7 mouse cellular contexts compared by ENCODE assay signal in the genomic region with DNA sequence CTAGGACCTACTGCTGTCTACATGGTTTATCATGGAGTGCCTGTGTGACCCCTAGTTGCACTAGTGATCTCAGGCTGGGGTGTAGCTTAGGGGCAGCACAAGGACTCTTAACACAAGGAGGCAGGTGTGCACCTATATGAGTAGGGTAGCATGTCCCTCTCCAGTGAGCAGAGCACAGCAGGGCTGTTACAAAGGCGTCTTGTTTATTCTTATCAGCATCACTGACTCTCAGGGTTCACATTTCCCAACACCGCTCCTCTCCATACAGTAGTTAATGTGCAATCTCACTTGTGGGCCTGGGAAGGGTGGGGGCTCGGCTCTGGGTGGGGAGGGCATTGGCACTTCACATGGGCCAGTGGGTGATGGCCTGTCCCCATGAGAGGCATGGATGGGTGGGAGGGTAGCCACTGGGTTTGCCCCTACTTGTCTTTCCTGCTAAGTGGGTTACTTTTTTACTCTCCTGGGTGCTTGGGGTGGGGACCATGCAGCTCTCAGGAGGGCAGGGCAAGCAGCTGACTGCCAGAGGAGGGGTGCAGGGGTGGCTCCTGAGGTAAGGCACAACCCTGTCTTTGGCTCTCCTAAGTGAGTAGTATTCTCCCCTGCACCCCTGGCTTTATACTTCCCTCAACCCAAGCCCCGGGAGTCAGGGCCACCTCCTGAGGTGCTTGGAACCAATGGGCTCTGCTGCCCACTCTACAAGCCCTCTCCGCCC. TPM values are rescaled to one million over a fixed set of nuclear protein-coding genes. Genes with fewer than 3 reads are reported as not detected.
A peak's percentile ranks its signal among the peaks of the same experiment; 100 is the strongest.
DNase-seq lines count a peak whose midpoint lies in the region; ATAC-seq and TF ChIP-seq lines count a peak whose summit lies in the region.
"Not testable (repeated sequence)": the region's sequence is repeated elsewhere in the genome, so short reads cannot be mapped to it uniquely, and the experiment has no call there.

No protein-coding gene starts in this region.

- DNase-seq in hindbrain, embryonic 14.5 days (ENCODE audit: low spot score); kidney, postnatal 0 days (ENCODE audit: low spot score): not testable (repeated sequence)
- peak; percentile 56 for DNase-seq in kidney, adult 11 months

- peaks cover 57% of the 10 kb centered on the region for H3K36me3 ChIP-seq in hindbrain, embryonic 14.5 days (replicated peaks; ENCODE audit: control insufficient read depth, insufficient read depth)
- peaks cover 26% of the 10 kb centered on the region for H3K36me3 ChIP-seq in kidney, postnatal 0 days (ENCODE audit: insufficient read depth, low read length)
- H3K36me3 ChIP-seq in limb, embryonic 15.5 days: peaks cover 70% of the 10 kb centered on the region
- not testable (repeated sequence) for H3K36me3 ChIP-seq in liver, embryonic 16.5 days (ENCODE audit: control insufficient read depth, insufficient read depth)
- peaks cover 61% of the 10 kb centered on the region for H3K36me3 ChIP-seq in midbrain, embryonic 13.5 days

- not testable (repeated sequence) for H3K27me3 ChIP-seq in hindbrain, embryonic 14.5 days (ENCODE audit: control insufficient read depth, insufficient read depth, low read length); kidney, postnatal 0 days (ENCODE audit: insufficient read depth, low read length); limb, embryonic 15.5 days; liver, embryonic 16.5 days (ENCODE audit: control insufficient read depth, insufficient read depth, low read depth, low read length); midbrain, embryonic 13.5 days

- not testable (repeated sequence) for H3K4me3 ChIP-seq in hindbrain, embryonic 14.5 days (replicated peaks; ENCODE audit: low read length); kidney, postnatal 0 days (replicated peaks; ENCODE audit: low read depth, low read length); limb, embryonic 15.5 days; liver, embryonic 16.5 days (ENCODE audit: low read depth, low read length); midbrain, embryonic 13.5 days (replicated peaks)

- H3K9ac ChIP-seq in hindbrain, embryonic 14.5 days; kidney, postnatal 0 days (ENCODE audit: low read depth, low read length); limb, embryonic 15.5 days; liver, embryonic 16.5 days (ENCODE audit: low read depth, low read length); midbrain, embryonic 13.5 days (replicated peaks): not testable (repeated sequence)

- H3K4me1 ChIP-seq in hindbrain, embryonic 14.5 days (replicated peaks; ENCODE audit: control insufficient read depth, insufficient read depth, low read length); kidney, postnatal 0 days (replicated peaks; ENCODE audit: insufficient read depth, low read length); limb, embryonic 15.5 days; midbrain, embryonic 13.5 days (replicated peaks): not testable (repeated sequence)
- peaks cover 13% of the 10 kb centered on the region for H3K4me1 ChIP-seq in liver, embryonic 16.5 days (ENCODE audit: control insufficient read depth, low read depth, low read length)

- not testable (repeated sequence) for H3K27ac ChIP-seq in hindbrain, embryonic 14.5 days; midbrain, embryonic 13.5 days
- H3K27ac ChIP-seq in kidney, postnatal 0 days: peak overlapping the region; percentile 69
- 0 out of 2 replicates have a peak overlapping the region, but pooled peaks have one; percentile 24 for H3K27ac ChIP-seq in limb, embryonic 15.5 days
- peak overlapping the region; percentile 53 for H3K27ac ChIP-seq in liver, embryonic 16.5 days (ENCODE audit: low read length)

- TF ChIP-seq CTCF in kidney, postnatal 0 days (IDR thresholded peaks at IDR 0.05; ENCODE audit: low read depth): not testable (repeated sequence)

- not testable (repeated sequence) for H3K9me3 ChIP-seq in hindbrain, embryonic 14.5 days (ENCODE audit: control insufficient read depth, low read length); kidney, postnatal 0 days (replicated peaks; ENCODE audit: low read length); limb, embryonic 15.5 days; liver, embryonic 16.5 days (replicated peaks; ENCODE audit: control insufficient read depth, low read length); midbrain, embryonic 13.5 days

- not testable (repeated sequence) for H3K4me2 ChIP-seq in hindbrain, embryonic 14.5 days (replicated peaks); kidney, postnatal 0 days (ENCODE audit: low read length); limb, embryonic 15.5 days; liver, embryonic 16.5 days (ENCODE audit: low read depth, low read length); midbrain, embryonic 13.5 days (replicated peaks)

- WGBS in hindbrain, embryonic 14.5 days: 94% methylated on average over 5 of the region's 5 CpGs
- WGBS in kidney, postnatal 0 days: 51% methylated on average over 5 of the region's 5 CpGs
- 87% methylated on average over 5 of the region's 5 CpGs for WGBS in limb, embryonic 15.5 days
- WGBS in liver, embryonic 16.5 days (ENCODE audit: insufficient replicate concordance): 65% methylated on average over 5 of the region's 5 CpGs
- WGBS in midbrain, embryonic 13.5 days: 92% methylated on average over 5 of the region's 5 CpGs

- peak; percentile 34 for ATAC-seq in CD4-positive, CD25-positive, alpha-beta regulatory T cell, adult 4 months
- ATAC-seq in hindbrain, embryonic 14.5 days (ENCODE audit: low FRiP score): peak; percentile 35; the same call in 1 of the 2 replicates
- ATAC-seq in kidney, postnatal 0 days (replicated peaks; ENCODE audit: low FRiP score, low read depth): peak; percentile 52
- ATAC-seq in limb, embryonic 15.5 days (ENCODE audit: insufficient number of reproducible peaks, low FRiP score, low TSS enrichment, low read depth): not testable (repeated sequence)
- ATAC-seq in liver, embryonic 16.5 days (ENCODE audit: low read depth): peak; percentile 73
- ATAC-seq in midbrain, embryonic 13.5 days: peak; percentile 21; the same call in 1 of the 2 replicates

RNA-seq across cellular contexts. Expression of a gene that starts 7.8 kb away (rescaled TPM):
- 10 to 100 TPM; 39.5 to 42.6 TPM for polyA plus RNA-seq in CD4-positive, CD25-positive, alpha-beta regulatory T cell, adult 4 months (2017; shearing (Covaris generic))
- polyA plus RNA-seq in hindbrain, embryonic 14.5 days (2014; fragmentation: Nextera tagmentation; extraction: Ambion mirVana): 17.4 and 20.1 TPM in 2 replicates
- polyA plus RNA-seq in kidney, postnatal 0 days (2015; fragmentation: Nextera tagmentation; extraction: Ambion mirVana): 77.4 and 83.8 TPM in 2 replicates
- 80.6 and 81.7 TPM in 2 replicates for polyA plus RNA-seq in limb, embryonic 15.5 days (2015; fragmentation: Nextera tagmentation; extraction: Ambion mirVana)
- 17.3 and 20.3 TPM in 2 replicates for polyA plus RNA-seq in liver, embryonic 16.5 days (2015; fragmentation: Nextera tagmentation; extraction: Ambion mirVana)
- polyA plus RNA-seq in midbrain, embryonic 13.5 days (2015; fragmentation: Nextera tagmentation; extraction: Ambion mirVana): 20.0 and 26.3 TPM in 2 replicates

RNA-seq across cellular contexts. Expression of a gene that starts 15.7 kb away (rescaled TPM):
- polyA plus RNA-seq in CD4-positive, CD25-positive, alpha-beta regulatory T cell, adult 4 months (2017; shearing (Covaris generic)): 10 to 100 TPM; 45.0 to 60.3 TPM
- 55.2 and 62.1 TPM in 2 replicates for polyA plus RNA-seq in hindbrain, embryonic 14.5 days (2014; fragmentation: Nextera tagmentation; extraction: Ambion mirVana)
- polyA plus RNA-seq in kidney, postnatal 0 days (2015; fragmentation: Nextera tagmentation; extraction: Ambion mirVana): 55.3 and 56.1 TPM in 2 replicates
- 63.3 and 64.5 TPM in 2 replicates for polyA plus RNA-seq in limb, embryonic 15.5 days (2015; fragmentation: Nextera tagmentation; extraction: Ambion mirVana)
- polyA plus RNA-seq in liver, embryonic 16.5 days (2015; fragmentation: Nextera tagmentation; extraction: Ambion mirVana): 27.3 and 27.7 TPM in 2 replicates
- polyA plus RNA-seq in midbrain, embryonic 13.5 days (2015; fragmentation: Nextera tagmentation; extraction: Ambion mirVana): 50.1 and 55.7 TPM in 2 replicates

RNA-seq across cellular contexts. Expression of a gene that starts 17.2 kb away (rescaled TPM):
- 1 to 10 TPM; 8.1 to 9.1 TPM for polyA plus RNA-seq in CD4-positive, CD25-positive, alpha-beta regulatory T cell, adult 4 months (2017; shearing (Covaris generic))
- 17.8 and 18.1 TPM in 2 replicates for polyA plus RNA-seq in hindbrain, embryonic 14.5 days (2014; fragmentation: Nextera tagmentation; extraction: Ambion mirVana)
- 15.9 and 16.1 TPM in 2 replicates for polyA plus RNA-seq in kidney, postnatal 0 days (2015; fragmentation: Nextera tagmentation; extraction: Ambion mirVana)
- 13.5 and 13.8 TPM in 2 replicates for polyA plus RNA-seq in limb, embryonic 15.5 days (2015; fragmentation: Nextera tagmentation; extraction: Ambion mirVana)
- polyA plus RNA-seq in liver, embryonic 16.5 days (2015; fragmentation: Nextera tagmentation; extraction: Ambion mirVana): 5.4 and 6.3 TPM in 2 replicates
- polyA plus RNA-seq in midbrain, embryonic 13.5 days (2015; fragmentation: Nextera tagmentation; extraction: Ambion mirVana): 16.8 and 17.3 TPM in 2 replicates

RNA-seq across cellular contexts. Expression of a gene that starts 30.8 kb away (rescaled TPM):
- 1 to 10 TPM; 2.0 to 2.6 TPM for polyA plus RNA-seq in CD4-positive, CD25-positive, alpha-beta regulatory T cell, adult 4 months (2017; shearing (Covaris generic))
- 3.8 and 5.1 TPM in 2 replicates for polyA plus RNA-seq in hindbrain, embryonic 14.5 days (2014; fragmentation: Nextera tagmentation; extraction: Ambion mirVana)
- 6.1 and 6.4 TPM in 2 replicates for polyA plus RNA-seq in kidney, postnatal 0 days (2015; fragmentation: Nextera tagmentation; extraction: Ambion mirVana)
- 5.6 and 6.0 TPM in 2 replicates for polyA plus RNA-seq in limb, embryonic 15.5 days (2015; fragmentation: Nextera tagmentation; extraction: Ambion mirVana)
- 43.7 and 45.6 TPM in 2 replicates for polyA plus RNA-seq in liver, embryonic 16.5 days (2015; fragmentation: Nextera tagmentation; extraction: Ambion mirVana)
- polyA plus RNA-seq in midbrain, embryonic 13.5 days (2015; fragmentation: Nextera tagmentation; extraction: Ambion mirVana): 2.1 and 2.4 TPM in 2 replicates

RNA-seq across cellular contexts. Expression of a gene that starts 52.4 kb away (rescaled TPM):
- 10 to 100 TPM; 24.3 to 28.6 TPM for polyA plus RNA-seq in CD4-positive, CD25-positive, alpha-beta regulatory T cell, adult 4 months (2017; shearing (Covaris generic))
- polyA plus RNA-seq in hindbrain, embryonic 14.5 days (2014; fragmentation: Nextera tagmentation; extraction: Ambion mirVana): 0.55 and 0.71 TPM in 2 replicates
- polyA plus RNA-seq in kidney, postnatal 0 days (2015; fragmentation: Nextera tagmentation; extraction: Ambion mirVana): 1.9 and 2.5 TPM in 2 replicates
- 3.8 and 5.5 TPM in 2 replicates for polyA plus RNA-seq in limb, embryonic 15.5 days (2015; fragmentation: Nextera tagmentation; extraction: Ambion mirVana)
- 7.0 and 7.8 TPM in 2 replicates for polyA plus RNA-seq in liver, embryonic 16.5 days (2015; fragmentation: Nextera tagmentation; extraction: Ambion mirVana)
- 1.3 and 1.9 TPM in 2 replicates for polyA plus RNA-seq in midbrain, embryonic 13.5 days (2015; fragmentation: Nextera tagmentation; extraction: Ambion mirVana)
